ENCODE assay signal across 20 mouse cellular contexts in genomic region chr9:121707801-121708200, GRCm38 (mm10). TPM values are rescaled to one million over a fixed set of nuclear protein-coding genes. Genes with fewer than 3 reads are reported as not detected.
A peak's percentile ranks its signal among the peaks of the same experiment; 100 is the strongest.
DNase-seq lines count a peak whose midpoint lies in the region; ATAC-seq and TF ChIP-seq lines count a peak whose summit lies in the region.
"Had no signal": no experiment of that assay in that cellular context is flagged by ENCODE, and none has a peak within 500 bp of the region (broad histone marks: within the 10 kb centered on the region; RNA-seq: fewer than 3 reads in every experiment).

No protein-coding gene starts in this region.

- no peak for DNase-seq in gastrocnemius, adult 2 months
- no peak for DNase-seq in gastrocnemius, postnatal 25 days
- DNase-seq in kidney, postnatal 0 days (ENCODE audit: low spot score): peak; percentile 59
- no peak for DNase-seq in kidney, adult 9 months
- peak; percentile 40 for DNase-seq in 416B (ENCODE audit: low read depth)
- no peak for DNase-seq in urinary bladder, postnatal 14 days (ENCODE audit: low spot score)
- no peak for DNase-seq in T-cell, adult 2 months (ENCODE audit: low spot score)
- DNase-seq: adrenal gland, adult 8-10 months; adrenal gland, postnatal 36 days; cerebellum, adult 11-12 months; cerebellum, postnatal 10 days; forebrain, postnatal 0 days; gastrocnemius, postnatal 10 days; heart, postnatal 36 days had no signal

- H3K36me3 ChIP-seq in kidney, postnatal 0 days (ENCODE audit: insufficient read depth, low read length): no peaks in the 10 kb centered on the region

- H3K9me3 ChIP-seq in kidney, postnatal 0 days (replicated peaks; ENCODE audit: low read length): no peaks in the 10 kb centered on the region
- H3K9me3 ChIP-seq: embryonic facial prominence, embryonic 10.5 days; forebrain, embryonic 13.5 days; heart, embryonic 12.5 days; hindbrain, embryonic 15.5 days had no signal

- no peak overlapping the region for H3K4me2 ChIP-seq in kidney, postnatal 0 days (ENCODE audit: low read length)
- H3K4me2 ChIP-seq: forebrain, embryonic 13.5 days; heart, embryonic 12.5 days; hindbrain, embryonic 15.5 days had no signal

- intact Hi-C loops in gastrocnemius, adult 2 months (cut with DNase I): no loop called here

- peak overlapping the region; percentile 15 for H3K4me3 ChIP-seq in gastrocnemius, adult 2 months
- H3K4me3 ChIP-seq in kidney, postnatal 0 days (replicated peaks; ENCODE audit: low read depth, low read length): no peak overlapping the region
- H3K4me3 ChIP-seq in bone marrow macrophage, adult 2 months (ENCODE audit: insufficient read depth, low read length): no peak overlapping the region
- H3K4me3 ChIP-seq: embryonic facial prominence, embryonic 10.5 days; forebrain, embryonic 13.5 days; heart, embryonic 12.5 days; hindbrain, embryonic 15.5 days had no signal

- TF ChIP-seq POLR2A in bone marrow macrophage, adult 2 months (IDR thresholded peaks at IDR 0.05; ENCODE audit: borderline replicate concordance, low read depth, low read length): no peak

- no peak overlapping the region for H3K9ac ChIP-seq in kidney, postnatal 0 days (ENCODE audit: low read depth, low read length)
- H3K9ac ChIP-seq: forebrain, embryonic 13.5 days; forebrain, postnatal 0 days; heart, embryonic 12.5 days; hindbrain, embryonic 15.5 days had no signal

- no peak for TF ChIP-seq CTCF in gastrocnemius, adult 2 months (IDR thresholded peaks at IDR 0.05)
- no peak for TF ChIP-seq CTCF in kidney, postnatal 0 days (IDR thresholded peaks at IDR 0.05; ENCODE audit: low read depth)
- TF ChIP-seq CTCF in bone marrow macrophage, adult 2 months (IDR thresholded peaks at IDR 0.05; ENCODE audit: low read depth, low read length): no peak

- no peaks in the 10 kb centered on the region for H3K27me3 ChIP-seq in kidney, postnatal 0 days (ENCODE audit: insufficient read depth, low read length)
- H3K27me3 ChIP-seq: CH12.LX; forebrain, embryonic 13.5 days; heart, embryonic 12.5 days; hindbrain, embryonic 15.5 days had no signal

- peaks cover 22% of the 10 kb centered on the region for H3K4me1 ChIP-seq in kidney, postnatal 0 days (replicated peaks; ENCODE audit: insufficient read depth, low read length)
- peaks cover 58% of the 10 kb centered on the region for H3K4me1 ChIP-seq in bone marrow macrophage, adult 2 months (ENCODE audit: control insufficient read depth, insufficient read depth, low read length)

- ATAC-seq in kidney, postnatal 0 days (replicated peaks; ENCODE audit: low FRiP score, low read depth): no peak
- ATAC-seq: forebrain, embryonic 13.5 days; forebrain, postnatal 0 days had no signal

- 20% methylated on average over 6 of the region's 6 CpGs for WGBS in kidney, postnatal 0 days

- peak overlapping the region; percentile 99 for H3K27ac ChIP-seq in gastrocnemius, adult 2 months
- H3K27ac ChIP-seq in kidney, postnatal 0 days: no peak overlapping the region
- peak overlapping the region; percentile 25 for H3K27ac ChIP-seq in bone marrow macrophage, adult 2 months (ENCODE audit: insufficient read depth, low read depth, low read length)
- H3K27ac ChIP-seq: embryonic facial prominence, embryonic 10.5 days; forebrain, embryonic 13.5 days; hindbrain, embryonic 15.5 days had no signal

RNA-seq across cellular contexts. Expression of gene Ss18l2, which starts 2.3 kb away (rescaled TPM):
- total RNA-seq in gastrocnemius, adult 2 months (2021): 100 to 1,000 TPM; 108 to 137 TPM
- total RNA-seq in gastrocnemius, postnatal 25 days (2021): 100 to 1,000 TPM; 104 to 105 TPM
- 176 and 194 TPM in 2 replicates for polyA plus RNA-seq in kidney, postnatal 0 days (2015; fragmentation: Nextera tagmentation; extraction: Ambion mirVana)
- 27.5 and 34.0 TPM in 2 replicates for polyA plus RNA-seq in bone marrow macrophage, adult 2 months (2012; ENCODE audit: insufficient read depth, insufficient read length, missing spikeins)

RNA-seq across cellular contexts. Expression of gene Sec22c, which starts 2.5 kb away (rescaled TPM):
- total RNA-seq in gastrocnemius, adult 2 months (2021): 1 to 10 TPM; 2.6 to 4.8 TPM
- total RNA-seq in gastrocnemius, postnatal 25 days (2021): 1 to 10 TPM; 3.8 to 4.3 TPM
- polyA plus RNA-seq in kidney, postnatal 0 days (2015; fragmentation: Nextera tagmentation; extraction: Ambion mirVana): 7.4 and 8.1 TPM in 2 replicates
- polyA plus RNA-seq in bone marrow macrophage, adult 2 months (2012; ENCODE audit: insufficient read depth, insufficient read length, missing spikeins): 9.3 and 14.2 TPM in 2 replicates

RNA-seq across cellular contexts. Expression of gene Nktr, which starts 11.2 kb away (rescaled TPM):
- total RNA-seq in gastrocnemius, adult 2 months (2021): 10 to 100 TPM; 41.3 to 42.6 TPM
- 10 to 100 TPM; 30.0 to 30.1 TPM for total RNA-seq in gastrocnemius, postnatal 25 days (2021)
- 42.8 and 44.7 TPM in 2 replicates for polyA plus RNA-seq in kidney, postnatal 0 days (2015; fragmentation: Nextera tagmentation; extraction: Ambion mirVana)
- 109 and 111 TPM in 2 replicates for polyA plus RNA-seq in bone marrow macrophage, adult 2 months (2012; ENCODE audit: insufficient read depth, insufficient read length, missing spikeins)

RNA-seq across cellular contexts. Expression of gene Zfp651, which starts 51.3 kb away (rescaled TPM):
- total RNA-seq in gastrocnemius, adult 2 months (2021): 100 to 1,000 TPM; 127 to 157 TPM
- 100 to 1,000 TPM in 1 of 2 experiments, 10 to 100 TPM in 1; 78.3 to 101 TPM for total RNA-seq in gastrocnemius, postnatal 25 days (2021)
- polyA plus RNA-seq in kidney, postnatal 0 days (2015; fragmentation: Nextera tagmentation; extraction: Ambion mirVana): 13.6 and 14.4 TPM in 2 replicates
- 0.38 and 0.39 TPM in 2 replicates for polyA plus RNA-seq in bone marrow macrophage, adult 2 months (2012; ENCODE audit: insufficient read depth, insufficient read length, missing spikeins)

Comparison
In these comparisons a context has a peak if more than half of its experiments do, and no peak if none do; other contexts are left out.
1. DNase-seq: peak in kidney, postnatal 0 days (single experiment) and 416B (single experiment); none in gastrocnemius, adult 2 months (single experiment), gastrocnemius, postnatal 25 days (single experiment), kidney, adult 9 months (single experiment), urinary bladder, postnatal 14 days (single experiment) and T-cell, adult 2 months (single experiment).